Mouse (Mus musculus) ES-E14 (cell line): ENCODE results near the gene Gm17324. TPM values are rescaled to one million over a fixed set of nuclear protein-coding genes. Genes with fewer than 3 reads are reported as not detected.

Source experiments
- DNase-seq: peaks from one replicate; pipeline ENCODE4 v3.0.0-alpha.2; 2013; ENCODE audit warnings: low read depth, low spot score
- H3K27ac ChIP-seq: 2 replicates; pipeline ENCODE4 v1.5.1; 2012; ENCODE audit warnings: low read depth, mild to moderate bottlenecking, low read length, moderate library complexity, mixed read lengths; ENCODE audit not compliant: poor library complexity, insufficient read depth, severe bottlenecking
- H3K36me3 ChIP-seq: 2 replicates; pipeline ENCODE4 v1.6.1; 2012; ENCODE audit warnings: mild to moderate bottlenecking, low read length, moderate library complexity, mixed read lengths; ENCODE audit not compliant: control insufficient read depth, poor library complexity, insufficient read depth, severe bottlenecking
- H3K4me1 ChIP-seq, 2 experiments: fragments of 150-350 bp in 1 of 2; sonication (generic) in 1 of 2; 2 replicates each; pipeline ENCODE4 v1.6.1; 2012; ENCODE audit warnings: low read length in 2 of 2, mild to moderate bottlenecking in 1 of 2, mixed read lengths in 1 of 2; ENCODE audit not compliant: control insufficient read depth in 2 of 2, insufficient read depth in 2 of 2, poor library complexity in 1 of 2
- H3K4me3 ChIP-seq, 2 experiments: fragments of 150-350 bp in 1 of 2; sonication (generic) in 1 of 2; 2 replicates each; pipeline ENCODE4 v1.5.1; 2012; ENCODE audit warnings: low read length in 2 of 2, low read depth in 1 of 2, mild to moderate bottlenecking in 1 of 2, mixed read lengths in 1 of 2; ENCODE audit not compliant: insufficient read depth in 1 of 2, poor library complexity in 1 of 2, severe bottlenecking in 1 of 2
- H3K9ac ChIP-seq: 2 replicates; pipeline ENCODE4 v1.6.1; 2012; ENCODE audit warnings: low read depth, mild to moderate bottlenecking, low read length, mixed read lengths; ENCODE audit not compliant: poor library complexity, insufficient read depth, severe bottlenecking
- H3K9me3 ChIP-seq: fragments of 150-350 bp; sonication (generic); 2 replicates; pipeline ENCODE4 v1.6.1; 2012; ENCODE audit warnings: low read depth, mild to moderate bottlenecking, low read length; ENCODE audit not compliant: control insufficient read depth, insufficient read depth
- CHD2 ChIP-seq: IDR thresholded peaks from 2 replicates; pipeline ENCODE4 v1.6.1; 2014; ENCODE audit warnings: mild to moderate bottlenecking, low read depth, low read length, inconsistent platforms
- HCFC1 ChIP-seq: IDR thresholded peaks from 2 replicates; pipeline ENCODE4 v1.6.1; 2012; ENCODE audit warnings: low read length, inconsistent platforms, borderline replicate concordance; ENCODE audit not compliant: insufficient read depth
- MAFK ChIP-seq: IDR thresholded peaks from 2 replicates; pipeline ENCODE4 v1.6.1; 2014; ENCODE audit warnings: mild to moderate bottlenecking, low read depth, low read length, inconsistent platforms; ENCODE audit not compliant: insufficient read depth
- ZC3H11A ChIP-seq: IDR thresholded peaks from 2 replicates; pipeline ENCODE4 v1.6.1; 2012; ENCODE audit warnings: low read depth, mild to moderate bottlenecking, inconsistent platforms, low read length, borderline replicate concordance
- ZNF384 ChIP-seq: IDR thresholded peaks from 2 replicates; pipeline ENCODE4 v1.6.1; 2012; ENCODE audit warnings: low read depth, low read length, inconsistent platforms
- in situ Hi-C, 2 experiments: fragments of 600-800 bp; cut with MboI; formaldehyde crosslinking; loops; one replicate each; pipeline ENCODE4 v1.15.1; 2025; ENCODE audit warnings: low sequenced_read_pairs in 2 of 2, inconsistent platforms in 1 of 2; ENCODE audit not compliant: unreplicated experiment in 2 of 2
- total RNA-seq: library from RNA; depleted of rRNA; stranded (reverse); fragments of 300-350 nt; gene quantifications from 2 replicates; pipeline ENCODE4 v1.2.3, GENCODE M21; 2012

The Gm17324 gene
- total RNA-seq, 1 experiment: 0.45 TPM

GRCm38 (mm10) chr9:78474270-78474669 is 25.7 kb upstream of the Gm17324 start:
- H3K36me3 ChIP-seq: peaks cover 24% of the 10 kb centered on the region
- H3K9ac ChIP-seq: no peak overlapping the region
- no peak overlapping the region for H3K4me3 ChIP-seq
- no peak for DNase-seq
- in situ Hi-C loops: no loop called here
- TF ChIP-seq MAFK: no peak
- no peak for TF ChIP-seq ZNF384
- no peak for TF ChIP-seq HCFC1
- TF ChIP-seq ZC3H11A: no peak
- TF ChIP-seq CHD2: no peak
- no peaks in the 10 kb centered on the region for H3K9me3 ChIP-seq
- H3K27ac ChIP-seq: no peak overlapping the region
- no peaks in the 10 kb centered on the region for H3K4me1 ChIP-seq

GRCm38 (mm10) chr9:78473588-78473987 is 25.0 kb upstream of the Gm17324 start:
- H3K4me3 ChIP-seq: no peak overlapping the region
- TF ChIP-seq HCFC1 (no peak), MAFK (no peak), ZC3H11A (no peak), ZNF384 (no peak), CHD2 (no peak)
- H3K27ac ChIP-seq: no peak overlapping the region
- H3K36me3 ChIP-seq: peaks cover 17% of the 10 kb centered on the region
- H3K9me3 ChIP-seq: no peaks in the 10 kb centered on the region
- in situ Hi-C loops: no loop called here
- DNase-seq: no peak
- H3K4me1 ChIP-seq: no peaks in the 10 kb centered on the region
- H3K9ac ChIP-seq: no peak overlapping the region

GRCm38 (mm10) chr9:78465725-78466124 is 17.1 kb upstream of the Gm17324 start:
- no peak overlapping the region for H3K27ac ChIP-seq
- no peak overlapping the region for H3K9ac ChIP-seq
- TF ChIP-seq CHD2 (no peak), ZC3H11A (no peak), MAFK (no peak), HCFC1 (no peak), ZNF384 (no peak)
- no peak overlapping the region for H3K4me3 ChIP-seq
- DNase-seq: no peak
- H3K9me3 ChIP-seq: no peaks in the 10 kb centered on the region
- in situ Hi-C loops: no loop called here
- peaks cover 0 to 3% of the 10 kb centered on the region in 2 experiments; a peak in 1 of 4 replicates for H3K4me1 ChIP-seq
- H3K36me3 ChIP-seq: peaks cover 27% of the 10 kb centered on the region

- peaks cover 29% of the 10 kb centered on the region for H3K36me3 ChIP-seq
- in situ Hi-C loops: no loop called here
- no peak overlapping the region for H3K27ac ChIP-seq
- no peaks in the 10 kb centered on the region for H3K9me3 ChIP-seq
- no peak for DNase-seq
- no peak overlapping the region for H3K9ac ChIP-seq
- H3K4me1 ChIP-seq: peaks cover 0 to 3% of the 10 kb centered on the region in 2 experiments; a peak in 1 of 4 replicates
- H3K4me3 ChIP-seq: no peak overlapping the region
- no peak for TF ChIP-seq CHD2
- no peak for TF ChIP-seq ZC3H11A
- TF ChIP-seq ZNF384: no peak
- no peak for TF ChIP-seq MAFK
- TF ChIP-seq HCFC1: no peak
Measured at GRCm38 (mm10) chr9:78463337-78463736, 14.8 kb upstream of the Gm17324 start.

GRCm38 (mm10) chr9:78457026-78457425 is 8.4 kb upstream of the Gm17324 start:
- no peak for DNase-seq
- no peak for TF ChIP-seq HCFC1
- TF ChIP-seq ZC3H11A: no peak
- TF ChIP-seq ZNF384: no peak
- no peak for TF ChIP-seq MAFK
- TF ChIP-seq CHD2: no peak
- Histone ChIP-seq H3K9me3 (no peaks in the 10 kb centered on the region), H3K27ac (peak overlapping the region; percentile 13; the same call in 1 of the 2 replicates), H3K4me1 (peaks cover 2 to 3% of the 10 kb centered on the region in 2 experiments; a peak in 2 of 4 replicates), H3K4me3 (peak overlapping the region; percentile 22 to 37; a peak in 1 of 4 replicates), H3K9ac (peak overlapping the region; percentile 62; the same call in 1 of the 2 replicates), H3K36me3 (peaks cover 25% of the 10 kb centered on the region)
- in situ Hi-C loops: no loop called here
